Mouse (Mus musculus): Measurements from ENCODE around the gene Gatc. TPM values are rescaled to one million over a fixed set of nuclear protein-coding genes. Genes with fewer than 3 reads are reported as not detected.
"Not testable (repeated sequence)": the region's sequence is repeated elsewhere in the genome, so short reads cannot be mapped to it uniquely, and the experiment has no call there.

Gatc gene
- polyA plus RNA-seq, 1 experiment from 2014 or later = 41.2 TPM

DNA sequence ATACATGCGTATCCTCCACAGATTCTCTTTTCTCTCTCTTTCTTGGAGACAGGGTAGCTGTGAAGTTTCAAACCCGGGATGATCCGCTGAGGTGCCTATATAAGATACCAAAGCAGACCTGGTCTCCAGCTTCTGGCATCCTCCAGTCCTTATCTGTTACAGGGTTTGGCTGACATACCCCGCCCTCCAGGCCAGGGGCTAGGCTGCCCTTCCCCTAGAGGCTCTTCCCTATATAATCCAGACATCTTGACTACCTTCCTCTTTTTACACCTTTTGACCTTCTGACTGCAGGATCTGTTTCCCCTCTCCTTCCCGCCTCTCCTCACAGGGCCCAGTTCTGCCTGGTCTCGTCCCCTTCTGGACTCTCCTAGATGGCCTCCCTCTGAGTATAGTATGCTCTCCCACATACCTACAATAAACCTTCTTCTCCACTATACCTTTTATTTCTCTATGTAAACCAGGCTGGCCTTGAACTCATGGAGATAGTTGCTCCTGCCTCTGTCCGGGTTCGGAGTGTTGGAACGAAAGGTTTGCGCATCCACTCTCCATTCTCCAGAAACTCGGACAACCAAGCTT is 14.6 kb downstream of the Gatc start:
- H3K36me3 ChIP-seq = peaks cover 27% of the 10 kb centered on the region
- no peak for DNase-seq (ENCODE audit: low spot score)
- no peaks in the 10 kb centered on the region for H3K27me3 ChIP-seq (ENCODE audit: insufficient read depth, poor library complexity, severe bottlenecking)
- WGBS = 30% methylated on average over 11 of the region's 11 CpGs
- H3K27ac ChIP-seq = peak overlapping the region; percentile 98
- H3K4me1 ChIP-seq (replicated peaks) = peaks cover 27% of the 10 kb centered on the region
- H3K9me3 ChIP-seq = no peaks in the 10 kb centered on the region
- H3K4me3 ChIP-seq = peak overlapping the region; percentile 100

DNA sequence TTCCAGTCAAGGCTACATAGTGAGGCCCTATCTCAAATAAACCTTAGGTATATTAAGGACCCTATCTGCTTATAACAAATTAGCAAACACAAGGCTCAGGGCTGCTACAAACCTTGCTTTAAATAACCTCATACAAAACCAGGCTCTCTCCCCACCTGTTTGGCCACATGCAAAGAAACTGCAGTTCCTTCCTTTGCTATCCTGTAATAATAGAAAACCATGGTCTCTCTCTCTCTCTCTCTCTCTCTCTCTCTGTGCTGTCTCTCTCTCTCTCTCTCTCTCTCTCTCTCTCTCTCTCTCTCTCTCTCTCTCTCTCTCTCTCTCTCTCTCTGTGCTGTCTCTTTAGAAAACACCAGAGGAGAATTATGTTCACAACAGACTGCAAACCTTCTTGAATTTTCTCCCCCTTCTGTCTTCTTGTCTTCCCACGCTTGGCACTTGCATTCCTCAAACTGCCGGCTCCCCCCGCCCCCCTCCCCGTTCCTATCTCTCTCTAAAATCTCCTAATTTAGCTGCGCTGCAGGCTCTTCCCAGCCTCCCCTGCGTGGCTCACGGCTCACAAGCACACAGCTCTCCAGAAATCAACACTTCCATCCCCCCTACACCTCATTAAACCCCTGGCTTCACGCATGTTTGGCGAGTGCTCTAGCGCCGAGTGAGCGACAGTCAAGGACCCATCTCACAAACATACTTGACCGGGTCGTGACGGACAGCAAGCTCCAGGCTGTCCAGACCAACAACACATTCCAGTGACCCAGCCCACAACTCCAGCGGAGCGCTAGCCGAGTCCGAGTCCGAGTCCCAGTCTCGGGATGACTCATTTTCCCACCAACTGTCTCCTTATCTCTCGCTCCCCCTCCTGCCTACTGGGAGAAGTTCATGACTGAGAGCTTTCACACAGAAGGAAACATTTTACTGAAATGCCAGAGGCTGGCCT is 21.7 kb downstream of the Gatc start:
- H3K27ac ChIP-seq = peak overlapping the region; percentile 82
- no peaks in the 10 kb centered on the region for H3K36me3 ChIP-seq
- no peaks in the 10 kb centered on the region for H3K9me3 ChIP-seq
- under 1% methylated on average over 22 of the region's 22 CpGs for WGBS
- H3K4me1 ChIP-seq (replicated peaks) = peaks cover 35% of the 10 kb centered on the region
- H3K4me3 ChIP-seq = peak overlapping the region; percentile 55
- peak; percentile 79 for DNase-seq (ENCODE audit: low spot score)
- peaks cover 11% of the 10 kb centered on the region for H3K27me3 ChIP-seq (ENCODE audit: insufficient read depth, poor library complexity, severe bottlenecking)

DNA sequence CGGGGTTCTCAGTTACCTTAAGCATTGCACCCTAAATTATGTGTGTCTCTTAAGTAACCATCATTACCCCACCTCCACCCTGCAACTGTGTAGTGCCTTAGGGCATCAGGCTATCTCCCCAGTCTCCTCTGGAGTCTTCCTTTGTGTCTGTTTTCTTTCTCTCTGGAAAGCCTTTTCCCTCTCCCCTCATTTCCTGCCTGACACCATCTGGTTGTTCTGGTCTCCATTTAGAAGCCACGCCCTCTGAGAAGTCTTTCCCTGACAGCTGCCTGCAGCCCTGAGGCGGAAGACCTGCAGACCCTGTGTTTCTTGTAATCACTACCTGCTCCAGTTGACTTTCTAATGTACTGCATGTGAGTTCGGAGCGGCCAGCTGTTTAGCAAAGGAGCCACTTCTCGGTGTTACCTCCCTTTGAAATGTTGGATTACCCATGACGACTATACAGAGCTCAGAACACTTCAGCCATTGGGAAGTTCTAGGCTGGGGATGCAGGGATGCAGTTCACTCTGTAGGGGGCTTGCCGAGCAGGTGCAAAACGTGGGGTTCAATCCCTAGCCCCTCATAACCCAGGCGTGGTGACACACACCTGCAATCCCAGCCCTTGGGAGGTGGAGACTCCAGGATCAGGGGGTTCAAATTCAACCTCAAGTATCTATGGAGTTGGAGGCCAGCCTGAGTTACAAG is 23.2 kb downstream of the Gatc start:
- H3K27ac ChIP-seq = peak overlapping the region; percentile 87
- H3K36me3 ChIP-seq = no peaks in the 10 kb centered on the region
- peaks cover 41% of the 10 kb centered on the region for H3K4me1 ChIP-seq (replicated peaks)
- H3K9me3 ChIP-seq = no peaks in the 10 kb centered on the region
- peak overlapping the region; percentile 28 for H3K4me3 ChIP-seq
- H3K27me3 ChIP-seq (ENCODE audit: insufficient read depth, poor library complexity, severe bottlenecking) = peaks cover 11% of the 10 kb centered on the region
- WGBS = 3% methylated on average over 10 of the region's 10 CpGs
- DNase-seq (ENCODE audit: low spot score) = peak; percentile 62

DNA sequence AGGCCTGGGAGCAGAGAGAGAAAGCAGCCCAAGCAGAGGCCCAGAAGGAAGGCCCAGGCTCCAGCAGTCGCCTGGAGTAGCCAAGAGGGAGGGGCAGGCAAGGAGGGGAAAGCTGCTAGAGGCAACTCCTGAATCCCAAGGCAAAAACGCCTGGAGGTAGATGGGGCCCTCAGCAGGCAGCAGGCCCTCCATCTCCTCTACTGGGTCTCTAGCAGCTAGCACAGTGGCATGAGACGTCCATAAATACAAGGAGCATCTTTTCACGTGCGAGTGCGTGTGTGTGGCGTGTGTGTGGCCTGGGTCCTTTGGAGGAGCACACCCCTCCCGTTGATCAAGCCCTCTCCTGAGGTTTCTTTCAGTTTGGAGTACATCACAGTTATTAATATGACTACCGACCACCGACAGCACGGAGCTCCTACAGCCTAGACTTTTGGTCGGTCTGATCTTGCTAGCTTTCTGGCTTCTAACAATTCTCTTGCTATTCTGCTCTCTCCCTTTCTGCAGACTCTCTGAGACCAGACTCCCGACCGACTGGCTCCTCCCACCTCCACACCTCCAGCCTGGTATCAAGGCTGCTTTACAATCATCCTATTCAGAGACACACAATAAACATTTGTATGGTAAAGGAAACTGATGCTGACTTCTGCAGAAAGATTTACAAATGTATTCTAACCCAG is 23.9 kb downstream of the Gatc start:
- peak overlapping the region; percentile 87 for H3K27ac ChIP-seq
- 5% methylated on average over 14 of the region's 14 CpGs for WGBS
- peak overlapping the region; percentile 28 for H3K4me3 ChIP-seq
- no peaks in the 10 kb centered on the region for H3K36me3 ChIP-seq
- peaks cover 11% of the 10 kb centered on the region for H3K27me3 ChIP-seq (ENCODE audit: insufficient read depth, poor library complexity, severe bottlenecking)
- H3K4me1 ChIP-seq (replicated peaks) = peaks cover 41% of the 10 kb centered on the region
- no peaks in the 10 kb centered on the region for H3K9me3 ChIP-seq
- DNase-seq (ENCODE audit: low spot score) = peak; percentile 38

DNA sequence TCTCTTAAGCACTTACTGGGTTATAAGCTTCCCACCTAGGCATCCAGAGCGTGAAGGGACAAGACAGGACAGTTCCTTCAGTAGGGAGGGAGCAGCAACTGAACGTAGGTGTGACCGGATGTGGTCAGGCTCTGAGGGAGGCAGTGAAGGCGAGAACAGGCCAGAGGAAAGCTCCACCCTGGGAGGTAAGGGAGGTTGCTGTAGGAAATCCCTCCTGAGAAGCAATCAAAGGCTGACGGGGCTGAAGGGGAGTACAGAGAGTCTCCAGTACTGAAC is 27.4 kb downstream of the Gatc start:
- peaks cover 35% of the 10 kb centered on the region for H3K4me1 ChIP-seq (replicated peaks)
- 44% methylated on average over 5 of the region's 5 CpGs for WGBS
- H3K27me3 ChIP-seq (ENCODE audit: insufficient read depth, poor library complexity, severe bottlenecking) = peaks cover 9% of the 10 kb centered on the region
- no peak for DNase-seq (ENCODE audit: low spot score)
- peak overlapping the region; percentile 54 for H3K27ac ChIP-seq
- H3K36me3 ChIP-seq = no peaks in the 10 kb centered on the region
- H3K4me3 ChIP-seq = no peak overlapping the region
- H3K9me3 ChIP-seq = no peaks in the 10 kb centered on the region

DNA sequence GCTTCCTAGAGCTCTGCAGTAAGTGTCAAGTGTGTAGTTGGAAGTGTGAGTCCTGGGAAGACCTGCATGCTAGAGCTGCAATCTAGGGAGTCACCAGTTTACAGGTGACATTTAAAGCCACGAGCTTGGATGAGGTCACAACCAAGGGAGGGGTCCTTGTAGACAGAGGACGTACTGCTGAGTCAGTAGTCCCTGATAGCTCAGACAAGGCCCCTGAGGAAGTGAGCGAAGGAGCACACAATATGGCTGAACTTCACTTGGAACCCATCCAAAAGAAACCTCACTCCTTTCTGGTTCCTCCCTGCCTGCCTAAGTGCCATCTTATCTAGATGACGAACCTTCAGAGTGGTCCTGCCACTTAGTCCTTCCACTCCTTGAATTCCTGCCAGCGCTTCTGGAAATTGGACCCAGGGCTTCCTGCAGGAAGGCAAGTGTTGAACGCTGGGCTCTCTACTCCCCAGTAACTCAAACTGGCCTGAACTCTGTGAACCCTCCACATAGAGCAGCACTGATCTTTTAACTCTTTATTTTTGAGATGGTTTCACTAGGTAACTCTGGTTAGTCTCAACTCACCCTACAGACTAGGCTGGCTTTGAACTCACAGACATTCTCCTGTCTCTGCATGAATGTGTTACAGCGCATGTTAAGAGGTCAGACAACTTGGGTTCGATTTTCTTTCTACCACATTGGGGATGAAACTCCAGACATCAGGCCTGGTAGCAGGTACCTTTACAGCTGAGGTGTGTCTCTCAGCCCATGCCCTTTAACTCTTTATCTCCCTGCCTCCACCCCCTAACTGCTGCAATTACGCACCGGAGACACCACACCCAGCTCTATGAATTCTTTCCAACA is 27.9 kb downstream of the Gatc start:
- peak overlapping the region; percentile 54 for H3K27ac ChIP-seq
- no peaks in the 10 kb centered on the region for H3K36me3 ChIP-seq
- no peak overlapping the region for H3K4me3 ChIP-seq
- H3K27me3 ChIP-seq (ENCODE audit: insufficient read depth, poor library complexity, severe bottlenecking) = peaks cover 4% of the 10 kb centered on the region
- WGBS = 82% methylated on average over 10 of the region's 10 CpGs
- H3K9me3 ChIP-seq = no peaks in the 10 kb centered on the region
- peaks cover 29% of the 10 kb centered on the region for H3K4me1 ChIP-seq (replicated peaks)
- DNase-seq (ENCODE audit: low spot score) = no peak

DNA sequence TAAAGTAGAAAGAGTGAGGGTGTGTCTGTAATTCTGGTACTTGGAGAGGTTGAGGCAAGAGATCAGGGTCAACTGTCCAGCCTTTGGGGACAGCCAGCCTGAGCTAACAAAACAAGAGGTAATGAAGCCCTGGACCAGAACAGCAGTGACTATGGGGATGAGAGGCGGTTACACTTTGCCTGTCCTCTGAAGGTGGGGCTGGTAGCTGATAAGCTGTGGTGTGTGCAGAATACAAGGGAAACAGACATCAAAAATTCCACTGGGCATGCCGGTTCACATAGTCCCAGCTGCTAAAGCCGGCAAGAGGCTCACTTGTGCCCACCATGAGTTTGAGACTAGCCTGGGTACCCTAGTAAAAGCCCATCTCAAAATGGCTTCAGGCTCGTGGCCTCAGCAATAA is 28.6 kb downstream of the Gatc start:
- H3K36me3 ChIP-seq = no peaks in the 10 kb centered on the region
- no peaks in the 10 kb centered on the region for H3K9me3 ChIP-seq
- no peak overlapping the region for H3K4me3 ChIP-seq
- H3K27me3 ChIP-seq (ENCODE audit: insufficient read depth, poor library complexity, severe bottlenecking) = no peaks in the 10 kb centered on the region
- WGBS = 84% methylated on average over 4 of the region's 4 CpGs
- H3K4me1 ChIP-seq (replicated peaks) = peaks cover 22% of the 10 kb centered on the region
- DNase-seq (ENCODE audit: low spot score) = no peak
- H3K27ac ChIP-seq = no peak overlapping the region

DNA sequence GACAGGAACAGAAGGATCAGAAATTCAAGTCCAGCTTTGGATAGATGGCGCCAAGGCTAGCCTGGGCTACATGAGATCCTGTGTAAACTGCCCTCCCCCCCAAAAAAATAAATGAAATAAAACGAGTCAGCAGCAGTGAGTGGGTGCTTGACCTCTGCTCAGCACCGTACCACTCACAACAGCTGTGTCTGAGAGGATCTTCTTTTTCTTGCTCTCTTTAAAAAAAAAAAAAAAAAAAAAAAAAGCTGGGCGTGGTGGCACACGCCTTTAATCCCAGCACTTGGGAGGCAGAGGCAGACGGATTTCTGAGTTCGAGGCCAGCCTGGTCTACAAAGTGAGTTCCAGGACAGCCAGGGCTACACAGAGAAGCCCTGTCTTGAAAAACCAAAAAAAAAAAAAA is 38.8 kb downstream of the Gatc start:
- H3K36me3 ChIP-seq = peaks cover 25% of the 10 kb centered on the region
- peaks cover 16% of the 10 kb centered on the region; the same call in 1 of the 2 replicates for H3K27me3 ChIP-seq (ENCODE audit: insufficient read depth, poor library complexity, severe bottlenecking)
- WGBS = 87% methylated on average over 7 of the region's 7 CpGs
- not testable (repeated sequence) for DNase-seq (ENCODE audit: low spot score); H3K27ac ChIP-seq; H3K9me3 ChIP-seq
- peak overlapping the region; percentile 86; the same call in 1 of the 2 replicates for H3K4me3 ChIP-seq
- H3K4me1 ChIP-seq (replicated peaks) = peaks cover 32% of the 10 kb centered on the region

DNA sequence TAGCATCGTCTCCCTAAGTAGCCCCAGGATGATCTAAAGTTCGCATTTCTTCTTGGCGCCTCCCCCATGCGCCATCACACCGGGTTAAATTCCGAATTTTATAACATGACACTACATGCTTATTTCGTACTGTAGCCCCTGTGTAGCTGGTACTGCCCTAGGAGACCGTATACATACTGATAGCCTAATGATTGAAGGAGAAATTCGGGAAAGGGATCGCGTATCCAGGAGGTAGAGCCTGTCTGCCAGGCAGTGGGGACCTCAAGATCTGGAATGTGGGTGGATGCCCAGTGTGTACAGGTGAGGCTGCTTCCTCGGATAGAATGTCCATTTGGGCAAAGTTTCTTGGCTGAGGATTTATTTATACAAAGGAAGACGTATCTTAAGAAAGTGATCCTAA is 39.4 kb downstream of the Gatc start:
- Histone ChIP-seq H3K36me3 (peaks cover 31% of the 10 kb centered on the region), H3K27me3 (ENCODE audit: insufficient read depth, poor library complexity, severe bottlenecking) (peaks cover 16% of the 10 kb centered on the region; the same call in 1 of the 2 replicates), H3K27ac (peak overlapping the region; percentile 95), H3K4me1 (replicated peaks) (peaks cover 33% of the 10 kb centered on the region), H3K9me3 (no peaks in the 10 kb centered on the region), H3K4me3 (peak overlapping the region; percentile 86)
- DNase-seq (ENCODE audit: low spot score) = no peak
- WGBS = 30% methylated on average over 13 of the region's 13 CpGs

DNA sequence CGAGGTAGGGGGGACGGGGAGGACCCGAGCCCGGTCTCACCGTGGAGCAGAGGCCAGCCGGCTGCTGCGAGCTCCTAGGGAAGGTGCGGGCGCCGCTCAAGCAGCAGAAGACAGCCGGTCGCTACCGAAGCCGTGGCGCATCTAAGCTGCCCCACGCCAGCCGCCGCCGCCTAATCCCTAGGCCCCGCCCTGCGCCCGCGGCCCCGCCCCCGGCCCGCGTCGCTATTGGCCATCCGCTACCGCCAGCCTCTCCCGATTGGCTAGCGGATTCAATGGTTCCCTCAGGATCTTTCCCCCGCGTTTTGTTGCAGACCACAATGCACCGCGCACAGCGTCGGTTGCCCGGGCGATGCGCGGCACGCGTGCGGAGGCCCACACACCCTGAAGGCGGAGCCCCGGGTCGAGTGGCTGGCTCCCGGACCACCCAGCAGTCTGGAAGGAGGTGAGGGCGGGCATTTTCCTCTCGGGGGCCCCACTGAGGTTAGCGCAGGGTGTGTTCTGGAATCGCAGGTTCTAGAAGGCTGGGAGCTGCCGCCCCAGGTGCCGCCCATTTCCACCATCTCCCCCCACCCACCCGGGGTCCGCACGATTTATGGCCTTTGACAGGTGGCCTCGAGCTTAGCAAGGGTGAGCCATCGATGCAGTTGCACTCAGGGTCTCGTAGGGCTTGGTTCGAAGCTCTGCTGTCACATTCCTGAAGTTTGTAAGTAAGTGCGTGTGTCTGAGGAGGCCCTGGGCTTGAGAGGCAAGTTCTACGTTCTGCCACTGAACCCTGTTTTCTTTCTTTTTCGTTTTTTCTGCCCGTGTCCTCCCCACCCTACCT is 40.0 kb downstream of the Gatc start, which contains the start of gene Dynll1:
Dynll1 (minus strand) TSS at position 208 of the 823 bp plus-strand sequence.
- WGBS = under 1% methylated on average over 66 of the region's 66 CpGs
- DNase-seq (ENCODE audit: low spot score) = peak; percentile 100
- H3K9me3 ChIP-seq = no peaks in the 10 kb centered on the region
- H3K4me3 ChIP-seq = peak within 1 kb of the TSS; percentile 86
- peaks cover 16% of the 10 kb centered on the region; the same call in 1 of the 2 replicates for H3K27me3 ChIP-seq (ENCODE audit: insufficient read depth, poor library complexity, severe bottlenecking)
- H3K36me3 ChIP-seq = peaks cover 37% of the 10 kb centered on the region
- H3K4me1 ChIP-seq (replicated peaks) = peaks cover 33% of the 10 kb centered on the region
- peak within 1 kb of the TSS; percentile 95 for H3K27ac ChIP-seq

DNA sequence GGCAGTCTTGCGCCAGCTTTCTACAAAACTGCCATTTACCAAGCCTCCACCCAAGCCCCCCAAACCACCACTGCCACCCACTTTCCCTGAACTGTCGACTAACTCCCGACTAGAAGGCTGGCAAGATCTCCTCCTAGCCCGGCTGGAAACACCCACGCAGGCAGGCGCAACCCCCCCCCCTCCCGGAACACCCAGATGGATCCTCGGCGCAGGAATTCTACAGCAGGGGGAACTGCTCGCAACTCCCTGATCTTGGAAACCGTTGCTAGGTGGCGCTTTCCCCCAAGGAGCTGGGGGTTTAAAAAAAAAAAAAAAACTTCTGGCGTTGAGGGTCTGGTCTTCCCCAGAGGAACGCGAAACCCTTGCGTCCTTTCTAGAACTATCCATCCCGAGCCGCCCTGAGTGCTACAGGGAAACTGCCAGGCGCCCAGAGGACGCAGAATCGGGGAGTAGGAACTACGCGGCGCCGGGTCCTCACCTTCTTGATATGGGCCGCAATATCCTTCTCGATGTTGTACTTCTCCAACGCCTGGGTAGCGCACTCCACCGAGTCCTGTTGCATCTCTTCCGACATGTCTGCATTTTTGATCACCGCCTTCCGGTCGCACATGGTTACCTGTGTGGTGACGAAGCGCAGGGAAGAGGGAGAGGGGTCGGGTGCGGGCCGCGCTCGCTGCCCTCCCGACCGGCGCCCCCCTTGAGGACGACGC is 40.8 kb downstream of the Gatc start:
- Histone ChIP-seq H3K36me3 (peaks cover 45% of the 10 kb centered on the region), H3K4me1 (replicated peaks) (peaks cover 33% of the 10 kb centered on the region), H3K9me3 (no peaks in the 10 kb centered on the region), H3K27ac (peak overlapping the region; percentile 95), H3K4me3 (peak overlapping the region; percentile 86), H3K27me3 (ENCODE audit: insufficient read depth, poor library complexity, severe bottlenecking) (peaks cover 16% of the 10 kb centered on the region; the same call in 1 of the 2 replicates)
- peak; percentile 73 for DNase-seq (ENCODE audit: low spot score)
- 1% methylated on average over 46 of the region's 46 CpGs for WGBS
